8 mouse cellular contexts compared by ENCODE assay signal in genomic region chr17:29090776-29091175, GRCm38 (mm10). TPM values are rescaled to one million over a fixed set of nuclear protein-coding genes. Genes with fewer than 3 reads are reported as not detected.
DNase-seq lines count a peak whose midpoint lies in the region; ATAC-seq and TF ChIP-seq lines count a peak whose summit lies in the region.

Gene Cdkn1a (plus strand): TSS chr17:29090976.

- H3K4me2 ChIP-seq in lung, embryonic 14.5 days: 0 out of 2 replicates have a peak within 1 kb of the TSS, but pooled peaks have one; percentile 2
- H3K4me2 ChIP-seq in intestine, embryonic 15.5 days (replicated peaks): no peak within 1 kb of the TSS

- H3K9me3 ChIP-seq in lung, embryonic 14.5 days (ENCODE audit: low read depth, low read length): no peaks in the 10 kb centered on the region
- no peaks in the 10 kb centered on the region for H3K9me3 ChIP-seq in intestine, embryonic 15.5 days

- no peak within 1 kb of the TSS for H3K4me3 ChIP-seq in lung, embryonic 14.5 days (ENCODE audit: low read depth, low read length)
- no peak within 1 kb of the TSS for H3K4me3 ChIP-seq in intestine, embryonic 15.5 days (replicated peaks)

- H3K36me3 ChIP-seq in lung, embryonic 14.5 days (ENCODE audit: insufficient read depth): no peaks in the 10 kb centered on the region
- no peaks in the 10 kb centered on the region for H3K36me3 ChIP-seq in intestine, embryonic 15.5 days

- DNase-seq in lung, embryonic 14.5 days: no peak
- no peak for DNase-seq in lung, adult 18-20 months
- no peak for DNase-seq in adrenal gland, postnatal 36 days
- DNase-seq in gastrocnemius, postnatal 25 days: no peak
- DNase-seq in T-cell, adult 2 months (ENCODE audit: low spot score): no peak

- ATAC-seq in lung, embryonic 14.5 days (ENCODE audit: insufficient read depth): no peak
- no peak for ATAC-seq in intestine, embryonic 15.5 days
- ATAC-seq in monocyte, adult 5-6 weeks (replicated peaks; ENCODE audit: insufficient number of reproducible peaks, low FRiP score, low TSS enrichment, poor library complexity, severe bottlenecking): no peak
- no peak for ATAC-seq in CD4-positive, CD25-positive, alpha-beta regulatory T cell, adult 4 months

- no peak within 1 kb of the TSS for H3K27ac ChIP-seq in lung, embryonic 14.5 days (ENCODE audit: low read depth)
- no peak within 1 kb of the TSS for H3K27ac ChIP-seq in intestine, embryonic 15.5 days

- peaks cover 12% of the 10 kb centered on the region for H3K27me3 ChIP-seq in lung, embryonic 14.5 days (ENCODE audit: insufficient read depth, low read length)
- no peaks in the 10 kb centered on the region for H3K27me3 ChIP-seq in intestine, embryonic 15.5 days (replicated peaks)

- no peak within 1 kb of the TSS for H3K9ac ChIP-seq in lung, embryonic 14.5 days
- H3K9ac ChIP-seq in intestine, embryonic 15.5 days: no peak within 1 kb of the TSS

- WGBS in lung, embryonic 14.5 days: 53% methylated on average over 3 of the region's 3 CpGs
- 66% methylated on average over 3 of the region's 3 CpGs for WGBS in intestine, embryonic 15.5 days

- TF ChIP-seq CTCF in lung, embryonic 14.5 days (IDR thresholded peaks at IDR 0.05; ENCODE audit: low read depth): no peak

- peaks cover 15% of the 10 kb centered on the region for H3K4me1 ChIP-seq in lung, embryonic 14.5 days (ENCODE audit: insufficient read depth)
- H3K4me1 ChIP-seq in intestine, embryonic 15.5 days (replicated peaks): peaks cover 29% of the 10 kb centered on the region

RNA-seq across cellular contexts. Expression of gene Cdkn1a, which starts in this region (rescaled TPM):
- 12.4 and 13.6 TPM in 2 replicates for polyA plus RNA-seq in lung, embryonic 14.5 days (2014; fragmentation: Nextera tagmentation; extraction: Ambion mirVana)
- 10 to 100 TPM; 22.1 to 78.4 TPM for total RNA-seq in adrenal gland, postnatal 36 days (2021)
- total RNA-seq in gastrocnemius, postnatal 25 days (2021): 10 to 100 TPM; 30.4 to 42.0 TPM
- 92.2 and 98.3 TPM in 2 replicates for polyA plus RNA-seq in intestine, embryonic 15.5 days (2015; fragmentation: Nextera tagmentation; extraction: Ambion mirVana)
- 10.7 to 29.2 TPM (median 15.7 TPM) in 3 replicates for total RNA-seq in monocyte, adult 5-6 weeks (2017)
- polyA plus RNA-seq in CD4-positive, CD25-positive, alpha-beta regulatory T cell, adult 4 months (2017; shearing (Covaris generic)): 1 to 10 TPM; 2.5 to 4.6 TPM
